Mouse (Mus musculus) bone marrow macrophage, adult 2 months (primary cell): Measurements from ENCODE around the gene Hdac7. TPM values are rescaled to one million over a fixed set of nuclear protein-coding genes. Genes with fewer than 3 reads are reported as not detected.

ENCODE experiments used
- H3K27ac ChIP-seq: 2 replicates; pipeline ENCODE4 v1.5.1; 2012; ENCODE audit warnings: low read depth, low read length; ENCODE audit not compliant: insufficient read depth
- H3K4me1 ChIP-seq: 2 replicates; pipeline ENCODE4 v1.6.1; 2012; ENCODE audit warnings: low read length; ENCODE audit not compliant: control insufficient read depth, insufficient read depth
- H3K4me3 ChIP-seq: 2 replicates; pipeline ENCODE4 v1.5.1; 2012; ENCODE audit warnings: mild to moderate bottlenecking, low read length, moderate library complexity; ENCODE audit not compliant: insufficient read depth
- CTCF ChIP-seq: IDR thresholded peaks from 2 replicates; pipeline ENCODE4 v1.5.1; 2012; ENCODE audit warnings: low read depth, mild to moderate bottlenecking, low read length, moderate library complexity
- POLR2A ChIP-seq: IDR thresholded peaks from 2 replicates; pipeline ENCODE4 v1.6.1; 2012; ENCODE audit warnings: mild to moderate bottlenecking, low read depth, low read length, borderline replicate concordance
- polyA plus RNA-seq: library from polyadenylated mRNA; stranded (reverse); fragments of >200 nt; gene quantifications from 2 replicates; pipeline ENCODE4 v1.2.4, GENCODE M21; 2012; ENCODE audit not compliant: missing spikeins, insufficient read depth, insufficient read length

Hdac7 gene
- 14.8 and 16.0 TPM in 2 replicates for polyA plus RNA-seq

GRCm38 (mm10) chr15:97844037-97845034 lies at the start of gene Hdac7:
TSS of gene Hdac7 (minus strand) at chr15:97844502.
- Histone ChIP-seq H3K4me1 (peaks cover 16% of the 10 kb centered on the region), H3K27ac (no peak within 1 kb of the TSS), H3K4me3 (no peak within 1 kb of the TSS)
- TF ChIP-seq POLR2A (no peak), CTCF (no peak)

- no peak for TF ChIP-seq POLR2A
- no peak for TF ChIP-seq CTCF
- no peaks in the 10 kb centered on the region for H3K4me1 ChIP-seq
These were observed 48.2 kb upstream of the Hdac7 start for GRCm38 (mm10) chr15:97892506-97892905.

GRCm38 (mm10) chr15:97890450-97890849 lies 46.1 kb upstream of the Hdac7 start:
- H3K27ac ChIP-seq = no peak overlapping the region
- no peak overlapping the region for H3K4me3 ChIP-seq
- no peaks in the 10 kb centered on the region for H3K4me1 ChIP-seq
- TF ChIP-seq CTCF = no peak
- no peak for TF ChIP-seq POLR2A

More at GRCm38 (mm10) chr15:97892506-97892905, 48.2 kb upstream of the Hdac7 start:
- Histone ChIP-seq H3K27ac (no peak overlapping the region), H3K4me3 (no peak overlapping the region)

- Histone ChIP-seq H3K27ac (no peak overlapping the region), H3K4me1 (no peaks in the 10 kb centered on the region), H3K4me3 (no peak overlapping the region)
- TF ChIP-seq POLR2A = no peak
- TF ChIP-seq CTCF = no peak
These were observed 45.7 kb upstream of the Hdac7 start for GRCm38 (mm10) chr15:97890017-97890416.

- H3K4me1 ChIP-seq = no peaks in the 10 kb centered on the region
- TF ChIP-seq POLR2A (no peak), CTCF (no peak)
- no peak overlapping the region for H3K4me3 ChIP-seq
- no peak overlapping the region for H3K27ac ChIP-seq
These were observed 43.3 kb upstream of the Hdac7 start for GRCm38 (mm10) chr15:97887541-97888016.

GRCm38 (mm10) chr15:97881423-97881822 lies 37.1 kb upstream of the Hdac7 start:
- peaks cover 4% of the 10 kb centered on the region; the same call in 1 of the 2 replicates for H3K4me1 ChIP-seq
- TF ChIP-seq POLR2A (no peak), CTCF (no peak)
- H3K4me3 ChIP-seq = no peak overlapping the region
- no peak overlapping the region for H3K27ac ChIP-seq

- H3K27ac ChIP-seq = no peak overlapping the region
- peaks cover 4% of the 10 kb centered on the region; the same call in 1 of the 2 replicates for H3K4me1 ChIP-seq
- H3K4me3 ChIP-seq = no peak overlapping the region
- no peak for TF ChIP-seq CTCF
- no peak for TF ChIP-seq POLR2A
These were observed 36.1 kb upstream of the Hdac7 start for GRCm38 (mm10) chr15:97880441-97880840.

- TF ChIP-seq POLR2A (no peak), CTCF (no peak)
- Histone ChIP-seq H3K4me3 (no peak overlapping the region), H3K4me1 (peaks cover 4% of the 10 kb centered on the region; the same call in 1 of the 2 replicates), H3K27ac (no peak overlapping the region)
These were observed 34.5 kb upstream of the Hdac7 start for GRCm38 (mm10) chr15:97878696-97879328.

- no peak for TF ChIP-seq POLR2A
- H3K4me3 ChIP-seq = no peak overlapping the region
- no peak overlapping the region for H3K27ac ChIP-seq
- H3K4me1 ChIP-seq = peaks cover 4% of the 10 kb centered on the region; the same call in 1 of the 2 replicates
These were observed 31.5 kb upstream of the Hdac7 start for GRCm38 (mm10) chr15:97875784-97876183.
